Mouse (Mus musculus) midbrain, embryonic 14.5 days (tissue): ENCODE measurements at regions not wholly inside any gene's neighbourhood (a gene's known extent, or its start where the extent isn't known, plus 50 kb on each side); places are given as distances from the start of the nearest gene placed in this dataset.
A peak's percentile ranks its signal among the peaks of the same experiment; 100 is the strongest.

Source experiments
- ATAC-seq: fragments of 200-750 bp; cut with Nextera tagmentation; 2 replicates; pipeline ENCODE4 v1.8.0; 2017; ENCODE audit warnings: moderate number of reproducible peaks, moderate library complexity; ENCODE audit not compliant: low FRiP score, low TSS enrichment
- DNase-seq: peaks from one replicate; pipeline ENCODE4 v3.0.0-alpha.2; 2015
- H3K27ac ChIP-seq: fragments of 300-500 bp; sonication (generic); replicated peaks from 2 replicates; pipeline ENCODE4 v1.5.1; 2014; ENCODE audit warnings: mild to moderate bottlenecking, low read depth, low read length, moderate library complexity
- H3K27me3 ChIP-seq: fragments of 300-500 bp; sonication (generic); 2 replicates; pipeline ENCODE4 v1.6.1; 2014; ENCODE audit warnings: low read length, control low read depth, mixed read lengths; ENCODE audit not compliant: control insufficient read depth, insufficient read depth
- H3K36me3 ChIP-seq: fragments of 300-500 bp; sonication (generic); 2 replicates; pipeline ENCODE4 v1.6.1; 2014; ENCODE audit warnings: low read length, control low read depth; ENCODE audit not compliant: control insufficient read depth, insufficient read depth
- H3K4me1 ChIP-seq: fragments of 300-500 bp; sonication (generic); 2 replicates; pipeline ENCODE4 v1.6.1; 2014; ENCODE audit warnings: mild to moderate bottlenecking, antibody characterized with exemption, low read length, control low read depth; ENCODE audit not compliant: control insufficient read depth, insufficient read depth
- H3K4me2 ChIP-seq: fragments of 300-500 bp; sonication (generic); 2 replicates; pipeline ENCODE4 v1.6.1; 2014; ENCODE audit warnings: mild to moderate bottlenecking, low read length, moderate library complexity
- H3K4me3 ChIP-seq: fragments of 300-500 bp; sonication (generic); replicated peaks from 2 replicates; pipeline ENCODE4 v1.5.1; 2014; ENCODE audit warnings: low read depth, low read length
- H3K9ac ChIP-seq: fragments of 300-500 bp; sonication (generic); replicated peaks from 2 replicates; pipeline ENCODE4 v1.6.1; 2014; ENCODE audit warnings: mild to moderate bottlenecking, low read length, moderate library complexity
- H3K9me3 ChIP-seq: fragments of 300-500 bp; sonication (generic); 2 replicates; pipeline ENCODE4 v1.6.1; 2016; ENCODE audit warnings: low read length, control low read depth, mixed read lengths; ENCODE audit not compliant: control insufficient read depth
- WGBS: fragments of 180-500 bp; shearing (Covaris S2); extraction: QIAGEN DNeasy Blood & Tissue Kit; methylation state at CpG from one replicate; pipeline ENCODE4 v1.1.7; 2014; 5-methylcytosine and 5-hydroxymethylcytosine counted together

- Histone ChIP-seq H3K36me3 (no peaks in the 10 kb centered on the region), H3K4me1 (no peaks in the 10 kb centered on the region), H3K4me3 (no peak overlapping the region), H3K4me2 (no peak overlapping the region), H3K9ac (no peak overlapping the region), H3K27me3 (no peaks in the 10 kb centered on the region), H3K27ac (no peak overlapping the region), H3K9me3 (no peaks in the 10 kb centered on the region)
- DNase-seq = peak; percentile 12
- ATAC-seq = no peak
- WGBS = 71% methylated on average over 5 of the region's 5 CpGs
These were observed 694.1 kb upstream of the Gm21833 start for GRCm38 (mm10) chr16:82133955-82134665.

- 84% methylated on average over 1 of the region's 1 CpGs for WGBS
- ATAC-seq (no peak), DNase-seq (no peak)
These were observed 692.9 kb upstream of the Gm21833 start for GRCm38 (mm10) chr16:82135255-82135654.

GRCm38 (mm10) chr16:82182797-82183196, 645.4 kb upstream of the Gm21833 start:
- 82% methylated on average over 5 of the region's 5 CpGs for WGBS
- H3K4me1 ChIP-seq = no peaks in the 10 kb centered on the region
- DNase-seq (no peak), ATAC-seq (no peak)
- H3K4me3 ChIP-seq = no peak overlapping the region
- H3K27me3 ChIP-seq = no peaks in the 10 kb centered on the region
- no peak overlapping the region for H3K4me2 ChIP-seq
- H3K9me3 ChIP-seq = no peaks in the 10 kb centered on the region
- H3K9ac ChIP-seq = no peak overlapping the region
- no peak overlapping the region for H3K27ac ChIP-seq
- H3K36me3 ChIP-seq = no peaks in the 10 kb centered on the region

More at GRCm38 (mm10) chr16:82135255-82135654, 692.9 kb upstream of the Gm21833 start:
- no peaks in the 10 kb centered on the region for H3K36me3 ChIP-seq
- H3K4me2 ChIP-seq = no peak overlapping the region
- H3K27me3 ChIP-seq = no peaks in the 10 kb centered on the region
- no peak overlapping the region for H3K4me3 ChIP-seq
- no peak overlapping the region for H3K9ac ChIP-seq
- no peaks in the 10 kb centered on the region for H3K4me1 ChIP-seq
- H3K27ac ChIP-seq = no peak overlapping the region
- no peaks in the 10 kb centered on the region for H3K9me3 ChIP-seq

- Histone ChIP-seq H3K9ac (no peak overlapping the region), H3K36me3 (no peaks in the 10 kb centered on the region), H3K4me1 (no peaks in the 10 kb centered on the region), H3K27ac (no peak overlapping the region), H3K4me2 (no peak overlapping the region), H3K4me3 (no peak overlapping the region), H3K9me3 (no peaks in the 10 kb centered on the region), H3K27me3 (no peaks in the 10 kb centered on the region)
- WGBS = 88% methylated on average over 1 of the region's 1 CpGs
- ATAC-seq = no peak
- no peak for DNase-seq
These were observed 595.3 kb upstream of the Gm21833 start for GRCm38 (mm10) chr16:82232916-82233315.

- ATAC-seq (no peak), DNase-seq (no peak)
- H3K9me3 ChIP-seq = no peaks in the 10 kb centered on the region
- no peak overlapping the region for H3K9ac ChIP-seq
- no peaks in the 10 kb centered on the region for H3K27me3 ChIP-seq
- H3K4me1 ChIP-seq = no peaks in the 10 kb centered on the region
- WGBS = 60% methylated on average over 3 of the region's 3 CpGs
- H3K36me3 ChIP-seq = no peaks in the 10 kb centered on the region
- no peak overlapping the region for H3K4me3 ChIP-seq
- no peak overlapping the region for H3K27ac ChIP-seq
- H3K4me2 ChIP-seq = no peak overlapping the region
These were observed 584.3 kb upstream of the Gm21833 start for GRCm38 (mm10) chr16:82243851-82244250.
